Mouse (Mus musculus) kidney, embryonic 14.5 days (tissue): ENCODE data around the gene Eef1e1. TPM values are rescaled to one million over a fixed set of nuclear protein-coding genes. Genes with fewer than 3 reads are reported as not detected.
A peak's percentile ranks its signal among the peaks of the same experiment; 100 is the strongest.
"Not testable (repeated sequence)": the region's sequence is repeated elsewhere in the genome, so short reads cannot be mapped to it uniquely, and the experiment has no call there.

Experiments used
- ATAC-seq: fragments of 200-750 bp; cut with Nextera tagmentation; 2 replicates; pipeline ENCODE4 v1.8.0; 2017; ENCODE audit warnings: moderate number of reproducible peaks, mild to moderate bottlenecking, moderate TSS enrichment, moderate library complexity; ENCODE audit not compliant: low FRiP score, low TSS enrichment
- H3K27ac ChIP-seq: fragments of 300-500 bp; sonication (generic); 2 replicates; pipeline ENCODE4 v1.5.1; 2014; ENCODE audit warnings: low read depth, mild to moderate bottlenecking, low read length, moderate library complexity, mixed read lengths
- H3K27me3 ChIP-seq: fragments of 300-500 bp; sonication (generic); 2 replicates; pipeline ENCODE4 v1.6.1; 2014; ENCODE audit warnings: mild to moderate bottlenecking, low read length; ENCODE audit not compliant: control insufficient read depth, insufficient read depth
- H3K36me3 ChIP-seq: fragments of 300-500 bp; sonication (generic); 2 replicates; pipeline ENCODE4 v1.6.1; 2014; ENCODE audit warnings: low read length, mixed read lengths; ENCODE audit not compliant: control insufficient read depth, insufficient read depth
- H3K4me1 ChIP-seq: fragments of 300-500 bp; sonication (generic); 2 replicates; pipeline ENCODE4 v1.6.1; 2014; ENCODE audit warnings: low read length, mixed read lengths; ENCODE audit not compliant: control insufficient read depth, insufficient read depth
- H3K4me2 ChIP-seq: fragments of 300-500 bp; sonication (generic); replicated peaks from 2 replicates; pipeline ENCODE4 v1.6.1; 2014; ENCODE audit warnings: low read depth, mild to moderate bottlenecking, low read length
- H3K4me3 ChIP-seq: fragments of 300-500 bp; sonication (generic); 2 replicates; pipeline ENCODE4 v1.5.1; 2014; ENCODE audit warnings: mild to moderate bottlenecking, low read length
- H3K9ac ChIP-seq: fragments of 300-500 bp; sonication (generic); 2 replicates; pipeline ENCODE4 v1.6.1; 2014; ENCODE audit warnings: low read depth, mild to moderate bottlenecking, low read length, moderate library complexity
- H3K9me3 ChIP-seq: fragments of 300-500 bp; sonication (generic); 2 replicates; pipeline ENCODE4 v1.6.1; 2016; ENCODE audit warnings: low read length; ENCODE audit not compliant: control insufficient read depth
- WGBS: fragments of 180-500 bp; shearing (Covaris S2); extraction: QIAGEN DNeasy Blood & Tissue Kit; methylation state at CpG from one replicate; pipeline ENCODE4 v1.1.7; 2014; 5-methylcytosine and 5-hydroxymethylcytosine counted together
- polyA plus RNA-seq: library from polyadenylated mRNA; unstranded; fragments of >200 nt; fragmentation: Nextera tagmentation; extraction: Ambion mirVana; gene quantifications from 2 replicates; pipeline ENCODE4 v1.2.1, GENCODE M21; 2014

Gene Eef1e1
- 65.5 and 67.6 TPM in 2 replicates for polyA plus RNA-seq

- Histone ChIP-seq H3K9ac (peak within 1 kb of the TSS; percentile 83), H3K4me1 (0 out of 2 replicates have a peak, but pooled peaks cover 8% of the 10 kb centered on the region), H3K4me2 (peak within 1 kb of the TSS; percentile 54), H3K27ac (peak within 1 kb of the TSS; percentile 69), H3K9me3 (no peaks in the 10 kb centered on the region), H3K4me3 (peak within 1 kb of the TSS; percentile 64), H3K36me3 (peaks cover 24% of the 10 kb centered on the region), H3K27me3 (no peaks in the 10 kb centered on the region)
- peak; percentile 100 for ATAC-seq
- WGBS, result under 1% methylated on average over 51 of the region's 59 CpGs
Observed at GRCm38 (mm10) chr13:38658528-38659280, at the start of gene Eef1e1. Gene Eef1e1 (minus strand): TSS chr13:38659058.

GRCm38 (mm10) chr13:38690845-38691244 lies 32.0 kb upstream of the Eef1e1 start:
- Histone ChIP-seq H3K27me3 (no peaks in the 10 kb centered on the region), H3K27ac (no peak overlapping the region), H3K4me1 (no peaks in the 10 kb centered on the region), H3K4me2 (no peak overlapping the region), H3K36me3 (no peaks in the 10 kb centered on the region), H3K9ac (no peak overlapping the region), H3K4me3 (no peak overlapping the region), H3K9me3 (no peaks in the 10 kb centered on the region)
- ATAC-seq, result no peak
- 89% methylated on average over 6 of the region's 6 CpGs for WGBS

DNA sequence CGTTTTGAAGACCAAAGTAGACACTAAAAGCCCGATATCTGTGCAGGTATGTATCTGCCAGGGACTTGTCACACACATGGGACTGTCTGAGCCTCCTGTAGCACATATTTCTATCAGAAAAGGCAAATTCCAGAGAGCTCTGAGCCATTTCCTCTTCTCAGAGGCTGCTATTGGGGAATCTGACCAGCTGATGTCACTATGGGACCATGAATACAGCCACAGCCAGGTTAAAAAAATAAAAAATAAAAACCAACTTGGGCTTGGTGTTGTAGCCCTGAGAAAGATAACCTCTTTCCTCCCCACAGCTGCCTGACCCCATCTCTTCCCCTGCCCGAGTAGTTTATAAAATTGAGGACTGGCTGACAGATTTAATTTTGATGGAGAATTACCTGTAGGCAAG lies 31.2 kb upstream of the Eef1e1 start:
- ATAC-seq, result no peak
- no peak overlapping the region for H3K4me3 ChIP-seq
- H3K27me3 ChIP-seq, result no peaks in the 10 kb centered on the region
- no peak overlapping the region for H3K9ac ChIP-seq
- H3K27ac ChIP-seq, result no peak overlapping the region
- WGBS, result 38% methylated on average over 3 of the region's 3 CpGs
- H3K4me2 ChIP-seq, result no peak overlapping the region
- no peaks in the 10 kb centered on the region for H3K36me3 ChIP-seq
- no peaks in the 10 kb centered on the region for H3K9me3 ChIP-seq
- no peaks in the 10 kb centered on the region for H3K4me1 ChIP-seq

DNA sequence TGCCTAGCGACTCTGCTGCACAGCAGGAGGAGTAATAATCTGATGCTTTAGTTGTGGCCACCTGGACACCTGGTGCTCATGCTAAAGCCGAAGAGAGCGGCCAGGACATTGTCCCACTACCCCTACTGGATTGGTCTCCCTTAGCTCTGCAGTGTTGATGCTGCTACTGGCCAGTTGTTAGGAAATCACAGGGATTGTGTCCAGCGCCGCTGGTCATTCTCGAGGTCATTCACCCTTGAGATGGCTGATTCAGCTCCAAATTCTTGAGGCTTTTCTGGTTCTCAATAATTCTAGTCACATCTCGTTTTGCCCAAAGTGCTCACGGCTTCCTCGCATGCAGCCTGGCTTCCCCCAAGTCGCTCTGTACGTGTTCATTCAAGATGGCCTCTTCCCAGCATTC lies 29.9 kb upstream of the Eef1e1 start:
- Histone ChIP-seq H3K27me3 (no peaks in the 10 kb centered on the region), H3K36me3 (no peaks in the 10 kb centered on the region), H3K4me1 (no peaks in the 10 kb centered on the region), H3K4me2 (no peak overlapping the region), H3K9ac (no peak overlapping the region), H3K27ac (no peak overlapping the region), H3K9me3 (no peaks in the 10 kb centered on the region), H3K4me3 (no peak overlapping the region)
- WGBS, result 89% methylated on average over 11 of the region's 11 CpGs
- ATAC-seq, result no peak

DNA sequence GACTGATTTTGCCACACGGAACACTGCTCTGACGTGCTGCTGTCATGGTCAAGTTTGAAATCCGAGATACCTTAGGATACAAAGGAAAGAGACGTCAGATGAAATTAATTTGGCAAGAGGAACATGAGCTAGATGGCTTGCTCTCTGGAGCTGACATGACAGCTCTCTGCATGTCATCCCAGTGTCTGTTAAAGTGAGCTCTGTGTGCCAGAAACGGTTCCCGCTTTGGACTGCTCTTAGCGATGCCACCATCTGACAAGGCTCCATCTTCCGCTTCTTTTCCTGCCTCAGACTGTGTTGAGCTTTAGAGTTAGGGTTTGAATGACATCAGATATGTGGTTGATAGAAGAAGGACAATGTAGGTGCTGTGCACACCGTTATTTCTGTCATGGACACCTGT lies 13.5 kb upstream of the Eef1e1 start:
- ATAC-seq, result no peak
- WGBS, result 83% methylated on average over 9 of the region's 9 CpGs

GRCm38 (mm10) chr13:38671451-38671850 lies 12.6 kb upstream of the Eef1e1 start:
- 91% methylated on average over 6 of the region's 6 CpGs for WGBS
- not testable (repeated sequence) for H3K36me3 ChIP-seq, ATAC-seq, H3K27ac ChIP-seq, H3K4me3 ChIP-seq, H3K4me1 ChIP-seq, H3K9me3 ChIP-seq, H3K9ac ChIP-seq, H3K4me2 ChIP-seq, H3K27me3 ChIP-seq

More for the DNA sequence above, 13.5 kb upstream of the Eef1e1 start:
- Histone ChIP-seq H3K4me1 (no peaks in the 10 kb centered on the region), H3K27me3 (no peaks in the 10 kb centered on the region), H3K9ac (no peak overlapping the region), H3K4me2 (no peak overlapping the region), H3K36me3 (no peaks in the 10 kb centered on the region), H3K4me3 (no peak overlapping the region), H3K27ac (no peak overlapping the region), H3K9me3 (no peaks in the 10 kb centered on the region)

DNA sequence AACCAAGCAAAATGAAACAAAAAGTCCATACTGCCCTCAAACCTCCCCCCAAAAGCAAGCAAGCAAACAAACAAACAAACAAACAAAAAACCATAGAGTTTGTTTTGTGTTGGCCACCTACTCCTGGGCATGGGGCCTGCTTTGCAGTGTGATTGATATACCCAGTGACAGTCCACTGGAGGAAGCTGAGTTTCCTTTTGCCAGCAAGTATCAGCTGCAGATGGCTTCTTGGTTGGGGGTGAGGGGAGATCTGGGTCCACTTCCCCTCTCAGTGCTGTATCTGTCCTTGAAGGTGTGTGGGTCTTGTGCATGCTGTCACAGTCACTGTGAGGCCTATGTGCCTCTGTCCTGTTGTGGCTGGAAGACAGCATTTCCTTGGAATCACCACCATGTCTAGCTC lies 11.2 kb upstream of the Eef1e1 start:
- Histone ChIP-seq H3K4me2 (no peak overlapping the region), H3K9ac (no peak overlapping the region), H3K36me3 (no peaks in the 10 kb centered on the region), H3K27ac (no peak overlapping the region), H3K27me3 (no peaks in the 10 kb centered on the region), H3K4me3 (no peak overlapping the region), H3K9me3 (no peaks in the 10 kb centered on the region), H3K4me1 (no peaks in the 10 kb centered on the region)
- ATAC-seq, result no peak

DNA sequence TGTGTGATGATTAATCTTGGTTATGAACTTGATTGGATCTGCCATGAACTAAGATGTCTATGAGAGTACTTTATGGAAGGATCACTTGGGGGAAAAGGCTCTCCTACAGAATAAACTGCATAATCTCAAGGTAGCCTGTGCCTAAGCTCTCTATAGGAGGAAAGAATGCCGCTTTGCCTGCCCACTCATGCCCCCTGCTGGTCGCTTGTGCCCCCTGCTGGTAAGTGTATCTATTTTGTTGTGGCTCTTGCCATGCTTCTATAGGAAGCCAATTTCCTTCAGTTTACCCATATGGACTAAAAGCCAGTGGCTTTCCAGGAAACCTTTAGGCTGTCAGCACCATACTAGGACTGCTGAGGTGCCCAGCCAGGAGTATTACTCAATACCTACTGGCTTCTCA lies 9.7 kb upstream of the Eef1e1 start:
- H3K27me3 ChIP-seq, result no peaks in the 10 kb centered on the region
- no peaks in the 10 kb centered on the region for H3K4me1 ChIP-seq
- no peaks in the 10 kb centered on the region for H3K36me3 ChIP-seq
- H3K4me2 ChIP-seq, result no peak overlapping the region
- 36% methylated on average over 2 of the region's 2 CpGs for WGBS
- no peak overlapping the region for H3K9ac ChIP-seq
- no peak for ATAC-seq
- no peak overlapping the region for H3K27ac ChIP-seq
- H3K4me3 ChIP-seq, result no peak overlapping the region
- H3K9me3 ChIP-seq, result no peaks in the 10 kb centered on the region

GRCm38 (mm10) chr13:38664753-38665152 lies 5.9 kb upstream of the Eef1e1 start:
- H3K27me3 ChIP-seq, result no peaks in the 10 kb centered on the region
- no peak overlapping the region for H3K27ac ChIP-seq
- H3K4me2 ChIP-seq, result no peak overlapping the region
- H3K4me1 ChIP-seq, result no peaks in the 10 kb centered on the region
- H3K9ac ChIP-seq, result no peak overlapping the region
- WGBS, result 64% methylated on average over 1 of the region's 1 CpGs
- no peaks in the 10 kb centered on the region for H3K36me3 ChIP-seq
- no peaks in the 10 kb centered on the region for H3K9me3 ChIP-seq
- H3K4me3 ChIP-seq, result no peak overlapping the region
- no peak for ATAC-seq
